Mouse (Mus musculus) kidney, postnatal 0 days (tissue): ENCODE measurements at regions not wholly inside any gene's neighbourhood (a gene's known extent, or its start where the extent isn't known, plus 50 kb on each side); places are given as distances from the start of the nearest gene placed in this dataset.
A peak's percentile ranks its signal among the peaks of the same experiment; 100 is the strongest.
"Not testable (repeated sequence)": the region's sequence is repeated elsewhere in the genome, so short reads cannot be mapped to it uniquely, and the experiment has no call there.

Source experiments
- ATAC-seq: fragments of 200-750 bp; cut with Nextera tagmentation; replicated peaks from 2 replicates; pipeline ENCODE4 v1.8.0; 2017; ENCODE audit warnings: low read depth, moderate number of reproducible peaks, moderate TSS enrichment, moderate library complexity; ENCODE audit not compliant: low FRiP score
- DNase-seq: peaks from one replicate; pipeline ENCODE4 v3.0.0-alpha.2; 2016; ENCODE audit warnings: low spot score
- H3K27ac ChIP-seq: fragments of 300-500 bp; sonication (generic); 2 replicates; pipeline ENCODE4 v1.5.1; 2014; ENCODE audit warnings: mild to moderate bottlenecking
- H3K27me3 ChIP-seq: fragments of 300-500 bp; sonication (generic); 2 replicates; pipeline ENCODE4 v1.6.1; 2014; ENCODE audit warnings: low read length, mixed read lengths; ENCODE audit not compliant: insufficient read depth
- H3K36me3 ChIP-seq: fragments of 300-500 bp; sonication (generic); 2 replicates; pipeline ENCODE4 v1.6.1; 2014; ENCODE audit warnings: low read length, mixed read lengths; ENCODE audit not compliant: insufficient read depth
- H3K4me1 ChIP-seq: fragments of 300-500 bp; sonication (generic); replicated peaks from 2 replicates; pipeline ENCODE4 v1.6.1; 2014; ENCODE audit warnings: antibody characterized with exemption, low read length, mixed read lengths; ENCODE audit not compliant: insufficient read depth
- H3K4me2 ChIP-seq: fragments of 300-500 bp; sonication (generic); 2 replicates; pipeline ENCODE4 v1.6.1; 2014; ENCODE audit warnings: mild to moderate bottlenecking, low read length, moderate library complexity, mixed read lengths
- H3K4me3 ChIP-seq: fragments of 300-500 bp; sonication (generic); replicated peaks from 2 replicates; pipeline ENCODE4 v1.5.1; 2014; ENCODE audit warnings: low read depth, low read length
- H3K9ac ChIP-seq: fragments of 300-500 bp; sonication (generic); 2 replicates; pipeline ENCODE4 v1.6.1; 2014; ENCODE audit warnings: low read depth, low read length
- H3K9me3 ChIP-seq: fragments of 300-500 bp; sonication (generic); replicated peaks from 2 replicates; pipeline ENCODE4 v1.6.1; 2016; ENCODE audit warnings: low read length, inconsistent platforms, mixed read lengths
- CTCF ChIP-seq: IDR thresholded peaks from 2 replicates; pipeline ENCODE4 v1.5.1; 2016; ENCODE audit warnings: antibody characterized with exemption, low read depth, mild to moderate bottlenecking, moderate library complexity
- WGBS: fragments of 180-500 bp; shearing (Covaris S2); extraction: QIAGEN DNeasy Blood & Tissue Kit; methylation state at CpG from one replicate; pipeline ENCODE4 v1.1.7; 2014; 5-methylcytosine and 5-hydroxymethylcytosine counted together

DNA sequence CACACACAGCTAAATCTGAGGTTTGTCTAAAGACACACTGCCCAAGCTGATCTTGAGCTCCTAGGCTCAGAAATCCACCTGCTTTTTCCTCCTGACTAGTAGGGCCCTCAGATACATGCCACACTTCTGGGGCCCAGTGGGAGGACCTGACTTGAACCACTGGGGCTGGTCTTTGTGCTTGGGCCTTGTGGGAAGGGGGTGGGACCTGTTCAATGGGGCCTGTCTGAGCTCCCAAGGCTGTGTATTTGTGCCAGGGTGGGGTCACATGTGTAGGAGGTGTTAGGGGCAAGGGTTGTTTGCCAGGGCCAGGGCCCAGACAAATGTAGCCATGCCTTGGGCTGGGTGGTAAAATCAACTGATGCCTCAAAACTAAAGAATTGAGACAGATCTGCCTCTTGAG lies 56.8 kb downstream of the Gm8765 start:
- not testable (repeated sequence) for H3K36me3 ChIP-seq, H3K27me3 ChIP-seq, DNase-seq, H3K9ac ChIP-seq, ATAC-seq, H3K27ac ChIP-seq, H3K4me2 ChIP-seq, H3K9me3 ChIP-seq, H3K4me3 ChIP-seq, H3K4me1 ChIP-seq

- H3K36me3 ChIP-seq, H3K4me1 ChIP-seq, H3K9me3 ChIP-seq, H3K9ac ChIP-seq, H3K4me2 ChIP-seq, H3K4me3 ChIP-seq, H3K27ac ChIP-seq, H3K27me3 ChIP-seq, ATAC-seq: not testable (repeated sequence)
- WGBS: 59% methylated on average over 1 of the region's 1 CpGs
- DNase-seq: peak; percentile 52
Measured at GRCm38 (mm10) chr13:50756334-50756733, 58.2 kb downstream of the Gm8765 start.

DNA sequence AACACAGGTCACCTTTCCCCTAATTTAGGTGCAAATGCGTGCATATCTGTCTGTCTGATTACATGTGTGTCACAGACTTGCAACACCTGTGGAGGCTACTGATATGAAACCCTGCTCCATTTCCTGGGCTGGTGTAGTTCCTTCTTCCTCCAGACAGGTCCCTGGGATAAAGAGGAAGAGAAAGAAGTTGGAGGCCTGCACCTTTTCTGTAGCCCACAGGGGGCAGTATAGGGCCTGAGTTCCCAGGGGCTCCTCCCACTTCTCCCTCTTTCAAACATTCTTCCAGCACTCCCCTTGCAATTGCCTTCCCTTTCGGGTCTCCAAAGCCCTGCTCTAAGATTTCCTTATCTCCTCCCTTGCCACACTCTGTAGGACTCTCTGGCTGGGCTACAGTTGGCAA lies 66.5 kb downstream of the Gm8765 start:
- H3K36me3 ChIP-seq: no peaks in the 10 kb centered on the region
- no peak for DNase-seq
- H3K27ac ChIP-seq: no peak overlapping the region
- H3K9ac ChIP-seq: no peak overlapping the region
- H3K9me3 ChIP-seq: no peaks in the 10 kb centered on the region
- no peak overlapping the region for H3K4me2 ChIP-seq
- WGBS: 74% methylated on average over 2 of the region's 2 CpGs
- no peak overlapping the region for H3K4me3 ChIP-seq
- H3K27me3 ChIP-seq: no peaks in the 10 kb centered on the region
- no peaks in the 10 kb centered on the region for H3K4me1 ChIP-seq
- no peak for TF ChIP-seq CTCF
- ATAC-seq: no peak

DNA sequence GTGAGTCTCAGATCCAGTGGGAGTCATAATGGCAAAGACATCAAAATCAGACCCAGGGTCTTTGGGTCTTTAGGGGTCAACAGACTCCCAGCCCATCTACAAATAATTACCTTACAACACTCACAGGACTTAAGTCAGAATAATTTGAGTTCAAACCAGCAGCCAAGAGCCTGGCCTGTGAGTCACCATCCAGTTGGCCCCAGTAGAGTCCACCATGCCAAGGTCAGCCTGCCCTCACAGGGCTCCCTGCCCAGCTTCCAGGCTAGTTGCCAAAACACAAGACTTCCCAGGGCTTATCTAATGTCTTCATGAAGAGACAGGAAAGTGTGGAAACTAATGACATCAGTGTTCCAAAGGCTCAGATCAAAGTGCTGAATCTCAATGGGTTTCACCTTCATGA lies 81.9 kb downstream of the Gm8765 start:
- H3K27ac ChIP-seq, H3K4me3 ChIP-seq, H3K9me3 ChIP-seq, H3K4me2 ChIP-seq, ATAC-seq, H3K9ac ChIP-seq, H3K27me3 ChIP-seq, H3K4me1 ChIP-seq, H3K36me3 ChIP-seq, DNase-seq: not testable (repeated sequence)

DNA sequence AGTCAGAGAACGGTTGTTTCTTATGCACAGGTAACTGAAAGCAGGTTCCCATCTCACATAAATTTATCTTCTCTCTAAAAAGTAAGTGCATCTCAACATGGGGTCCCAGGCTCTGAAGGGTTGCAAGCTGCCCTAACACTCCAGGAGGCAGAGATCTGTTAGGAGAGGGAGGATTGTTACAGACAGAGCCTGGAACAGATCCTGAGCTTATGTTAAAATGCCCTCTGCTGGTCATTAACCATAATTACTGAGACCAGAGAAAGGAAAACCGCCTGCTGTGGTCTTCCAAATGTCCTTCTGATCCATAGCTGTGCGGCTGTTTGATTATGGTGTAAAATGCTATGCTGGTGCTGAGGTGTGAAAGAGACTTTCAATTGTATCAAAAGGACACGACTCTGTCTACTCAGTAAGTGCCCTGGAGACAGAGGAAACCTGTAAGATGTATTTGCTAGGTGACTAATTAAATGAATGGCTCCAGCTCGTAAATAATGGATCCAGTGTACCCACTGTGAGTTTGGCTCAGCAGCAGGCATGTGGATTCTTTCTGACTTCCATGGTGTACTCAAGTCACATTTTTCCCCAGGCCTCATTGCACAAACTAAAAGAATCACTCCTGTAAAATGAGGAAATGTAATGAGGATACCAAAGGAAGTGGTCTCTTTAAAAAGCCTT lies 131.9 kb downstream of the Gm8765 start:
- not testable (repeated sequence) for H3K27me3 ChIP-seq, H3K4me1 ChIP-seq, H3K4me2 ChIP-seq, H3K9ac ChIP-seq, H3K27ac ChIP-seq, H3K4me3 ChIP-seq, H3K9me3 ChIP-seq, H3K36me3 ChIP-seq
- 31% methylated on average over 4 of the region's 5 CpGs for WGBS
- ATAC-seq: 0 out of 2 replicates have a peak, but pooled peaks have one; percentile 29
- TF ChIP-seq CTCF: peak; percentile 61
- peak; percentile 50 for DNase-seq
